Comparison of ENCODE assay signal across 25 mouse cellular contexts in the genomic region with DNA sequence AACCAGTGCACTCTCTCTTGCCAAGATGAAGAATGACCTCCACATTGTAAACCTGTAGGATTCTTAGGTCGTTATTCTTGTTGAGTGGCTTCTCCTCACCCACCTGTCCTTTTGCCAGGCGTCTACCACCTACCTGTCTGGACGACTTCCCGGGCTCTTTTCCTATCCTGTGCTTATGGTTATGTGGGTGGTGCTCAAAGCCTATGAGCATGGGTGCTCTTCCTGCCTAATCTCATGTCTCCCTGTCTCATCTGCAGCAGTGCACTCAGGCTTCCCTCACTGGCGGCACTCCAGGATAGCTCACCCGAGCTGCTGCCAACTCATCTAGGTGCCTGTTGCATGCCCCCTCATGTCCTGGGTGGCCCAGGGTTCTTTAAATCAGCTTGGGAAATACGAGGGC. TPM values are rescaled to one million over a fixed set of nuclear protein-coding genes. Genes with fewer than 3 reads are reported as not detected.
"Had no signal": no experiment of that assay in that cellular context is flagged by ENCODE, and none has a peak within 500 bp of the region (broad histone marks: within the 10 kb centered on the region; RNA-seq: fewer than 3 reads in every experiment).

No protein-coding gene starts in this region.

- DNase-seq: kidney, postnatal 10 days; layer of hippocampus, adult 9-11 months; liver, embryonic 13.5 days; lung, adult 2 months; lung, postnatal 14 days; lung, postnatal 4 days; midbrain, embryonic 14.5 days; right cerebral cortex, adult 18-20 months; right cerebral cortex, postnatal 14 days; right cerebral cortex, postnatal 4 days; thymus, adult 2 months; thymus, postnatal 14 days; thymus, postnatal 4 days had no signal

RNA-seq across cellular contexts. Expression of gene Clrn2, which starts 24.1 kb away (rescaled TPM):
- total RNA-seq: liver, adult 2 months; megakaryocyte progenitor cell, adult 5-6 weeks; megakaryocyte-erythroid progenitor cell, adult 5-6 weeks had no signal
- polyA plus RNA-seq: kidney, embryonic 15.5 days; limb, embryonic 11.5 days; limb, embryonic 14.5 days; liver, adult 2 months; liver, embryonic 13.5 days; liver, embryonic 16.5 days; lung, adult 2 months; lung, embryonic 16.5 days; midbrain, embryonic 14.5 days; neural tube, embryonic 12.5 days; neural tube, embryonic 15.5 days; stomach, embryonic 14.5 days; stomach, postnatal 0 days; thymus, adult 2 months had no signal
